Mouse (Mus musculus) thymus, postnatal 0 days (tissue): ENCODE measurements around the gene Imp3. TPM values are rescaled to one million over a fixed set of nuclear protein-coding genes. Genes with fewer than 3 reads are reported as not detected.
"Not testable (repeated sequence)": the region's sequence is repeated elsewhere in the genome, so short reads cannot be mapped to it uniquely, and the experiment has no call there.

Experiments
- DNase-seq: peaks from one replicate; pipeline ENCODE4 v3.0.0-alpha.2; 2015; ENCODE audit warnings: low spot score
- polyA plus RNA-seq: library from polyadenylated mRNA; unstranded; fragments of >200 nt; fragmentation: Nextera tagmentation; extraction: Ambion mirVana; gene quantifications from 2 replicates; pipeline ENCODE4 v1.2.1, GENCODE M21; 2015

The Imp3 gene
- polyA plus RNA-seq = 154 and 160 TPM in 2 replicates

GRCm38 (mm10) chr9:56937223-56938160 lies at the start of gene Imp3:
TSS of gene Imp3 (plus strand) at chr9:56937475.
- peak; percentile 96 for DNase-seq

DNA sequence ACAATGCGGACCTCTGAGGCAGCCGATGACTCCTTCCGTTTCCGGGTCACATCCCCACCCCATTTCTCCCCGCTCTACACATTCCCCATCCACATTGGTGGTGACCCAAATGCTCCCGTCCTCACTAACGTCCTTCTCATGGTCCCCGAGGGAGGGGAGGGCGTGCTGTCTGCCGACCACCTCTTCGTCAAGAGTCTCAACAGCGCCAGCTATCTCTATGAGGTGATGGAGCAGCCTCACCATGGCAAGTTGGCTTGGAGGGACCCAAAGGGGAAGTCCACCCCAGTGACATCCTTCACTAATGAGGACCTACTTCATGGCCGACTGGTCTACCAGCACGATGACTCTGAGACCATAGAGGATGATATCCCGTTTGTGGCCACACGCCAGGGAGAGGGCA lies 49.7 kb upstream of the Imp3 start:
- DNase-seq = no peak

- DNase-seq = peak; percentile 86
Measured at GRCm38 (mm10) chr9:56889817-56890216, 47.5 kb upstream of the Imp3 start.

DNA sequence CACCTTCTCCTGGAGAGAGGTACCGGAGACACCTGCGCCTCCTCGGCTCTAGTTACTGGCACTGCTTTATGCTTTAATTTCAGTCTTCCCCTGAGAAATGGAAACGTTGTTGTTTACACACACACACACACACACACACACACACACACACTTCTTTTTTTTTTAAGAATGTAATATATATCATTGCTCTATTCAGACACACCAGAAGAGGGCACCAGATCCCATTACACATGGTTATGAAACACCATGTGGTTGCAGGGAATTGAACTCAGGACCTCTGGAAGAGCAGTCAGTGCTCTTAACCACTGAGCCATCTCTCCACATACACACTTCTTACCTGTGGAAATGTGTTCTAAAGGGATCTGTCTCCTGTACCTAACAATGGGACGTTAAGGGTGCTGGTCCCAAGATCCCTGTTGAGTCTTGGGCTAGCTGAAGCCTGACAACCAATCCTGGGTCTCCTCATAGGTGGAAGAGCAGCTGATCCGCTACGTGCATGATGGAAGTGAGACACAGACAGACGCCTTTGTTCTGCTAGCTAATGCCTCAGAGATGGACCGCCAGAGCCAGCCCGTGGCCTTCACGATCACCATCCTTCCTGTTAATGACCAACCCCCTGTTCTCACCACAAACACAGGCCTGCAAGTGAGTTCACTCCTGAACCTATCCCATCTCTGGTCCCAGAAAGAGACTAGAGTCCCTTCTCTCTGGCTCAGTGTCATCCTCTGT lies 46.6 kb upstream of the Imp3 start:
- DNase-seq = no peak

DNA sequence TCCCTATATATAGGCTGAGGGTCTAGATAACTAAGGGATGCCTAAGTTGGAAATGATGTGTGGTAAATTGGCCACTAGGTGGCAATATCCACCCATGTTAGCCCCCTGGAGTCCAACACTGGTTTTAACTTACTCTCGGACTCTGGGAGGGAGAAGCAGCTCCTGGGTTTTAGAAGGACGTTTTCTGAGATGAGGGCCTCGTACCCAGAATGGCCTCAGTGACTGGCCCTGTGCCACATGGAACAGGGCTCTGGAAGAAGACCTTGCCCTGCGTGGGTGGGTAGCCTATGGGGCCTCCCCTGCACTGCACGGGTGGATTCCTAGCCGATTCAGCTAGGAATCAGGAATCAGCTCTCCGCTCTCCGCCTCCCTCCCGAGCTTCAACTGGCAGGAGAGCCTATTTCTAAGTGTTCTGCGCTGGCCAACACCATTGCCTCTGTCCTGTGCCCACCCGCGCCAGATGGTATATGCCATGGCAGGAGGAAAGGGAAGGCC lies 45.7 kb upstream of the Imp3 start:
- DNase-seq = peak; percentile 74

DNA sequence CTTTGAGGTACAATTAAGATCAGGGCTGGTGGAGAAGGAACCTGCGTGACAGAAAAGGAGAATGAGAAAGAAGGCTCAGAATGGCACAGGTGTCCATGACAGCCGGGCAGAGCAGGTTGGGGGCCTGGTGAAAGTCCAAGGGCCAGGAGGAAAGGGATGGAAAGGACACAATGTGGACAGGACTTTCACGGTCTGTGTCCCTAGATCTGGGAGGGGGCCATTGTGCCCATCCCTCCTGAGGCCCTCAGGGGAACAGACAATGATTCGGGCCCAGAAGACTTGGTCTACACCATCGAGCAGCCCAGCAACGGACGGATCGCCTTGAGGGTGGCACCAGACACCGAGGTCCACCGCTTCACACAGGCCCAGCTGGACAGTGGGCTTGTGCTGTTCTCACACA lies 45.2 kb upstream of the Imp3 start:
- no peak for DNase-seq

GRCm38 (mm10) chr9:56893313-56893712 lies 44.0 kb upstream of the Imp3 start:
- no peak for DNase-seq

GRCm38 (mm10) chr9:56894006-56894405 lies 43.3 kb upstream of the Imp3 start:
- DNase-seq = peak; percentile 10

DNA sequence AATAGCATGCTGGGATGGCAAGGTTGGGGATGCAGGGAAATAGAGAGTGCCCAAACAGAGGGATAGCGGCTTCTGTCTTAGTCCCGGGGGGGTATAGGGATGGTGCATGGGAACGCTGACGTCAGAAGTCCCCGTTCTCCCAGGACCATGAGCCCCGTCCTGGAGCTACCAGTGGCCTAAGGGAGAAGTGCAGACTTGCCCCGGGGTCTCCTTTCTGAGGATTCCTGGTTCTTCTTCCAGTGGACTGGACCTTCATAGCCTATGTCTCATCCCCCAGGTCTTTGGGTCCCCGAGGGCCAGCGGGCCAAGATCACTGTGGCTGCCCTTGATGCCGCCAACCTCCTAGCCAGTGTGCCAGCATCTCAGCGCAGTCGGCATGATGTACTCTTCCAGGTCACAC lies 40.5 kb upstream of the Imp3 start:
- DNase-seq = no peak

DNA sequence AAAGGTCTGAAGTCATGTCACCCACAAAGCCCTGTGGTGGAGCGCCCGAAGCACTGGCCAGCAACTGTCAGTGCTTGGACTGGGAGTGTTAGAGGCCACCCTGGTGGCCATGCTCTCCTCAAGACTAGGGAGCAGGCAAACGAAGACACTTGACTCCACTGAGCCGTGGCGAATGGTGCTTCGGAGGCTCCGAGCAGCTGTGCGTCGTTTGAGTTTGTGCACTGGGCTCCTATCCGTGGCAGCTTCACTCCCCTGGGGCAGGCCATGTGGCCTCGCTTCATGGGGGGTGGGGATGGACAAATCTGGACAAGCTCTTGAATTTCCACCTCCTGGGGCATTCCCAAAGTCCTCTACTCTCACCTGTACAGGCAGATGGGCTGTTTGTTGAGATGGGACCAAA lies 37.9 kb upstream of the Imp3 start:
- no peak for DNase-seq

DNA sequence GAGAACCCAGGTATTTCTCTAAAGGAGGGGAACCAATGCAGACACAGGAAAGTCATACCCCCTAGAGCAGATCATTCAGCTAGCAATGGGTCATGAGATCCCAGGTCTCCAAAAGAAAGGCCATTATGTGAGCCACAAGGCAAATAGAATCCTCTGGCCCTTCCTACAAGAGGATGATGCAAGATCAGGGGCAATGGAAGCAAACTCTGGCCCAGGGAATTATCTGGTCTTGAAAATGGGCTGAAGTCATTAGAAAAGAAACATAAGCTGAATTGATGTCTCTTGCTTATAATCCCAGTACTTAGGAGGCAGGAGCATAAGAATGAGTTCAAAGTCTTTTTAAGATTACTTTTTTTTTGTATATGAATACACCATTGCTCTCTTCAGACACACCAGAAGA lies 37.2 kb upstream of the Imp3 start:
- no peak for DNase-seq

DNA sequence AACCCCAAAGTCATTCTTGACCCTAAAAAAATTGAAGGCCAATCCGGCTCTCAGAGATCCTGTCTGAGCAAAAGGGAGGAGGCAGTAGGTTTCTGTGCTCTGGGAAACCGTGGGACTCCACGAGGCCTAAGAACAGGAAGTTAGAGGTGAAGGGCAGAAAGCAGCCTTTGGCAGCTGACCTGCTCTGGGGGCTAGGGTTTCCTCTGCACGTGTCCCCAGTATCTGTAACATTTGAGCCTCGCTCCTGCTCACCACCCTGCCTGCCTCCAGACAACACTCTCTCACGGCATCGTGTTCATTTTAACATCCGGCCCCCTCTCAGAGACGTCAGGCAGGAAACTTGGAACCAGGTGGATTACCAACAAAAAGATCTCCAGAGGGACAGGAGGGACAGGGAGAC lies 36.7 kb upstream of the Imp3 start:
- DNase-seq = peak; percentile 10

GRCm38 (mm10) chr9:56901187-56901586 lies 36.1 kb upstream of the Imp3 start:
- DNase-seq = no peak

- DNase-seq = no peak
Measured at GRCm38 (mm10) chr9:56903662-56904061, 33.6 kb upstream of the Imp3 start.

DNA sequence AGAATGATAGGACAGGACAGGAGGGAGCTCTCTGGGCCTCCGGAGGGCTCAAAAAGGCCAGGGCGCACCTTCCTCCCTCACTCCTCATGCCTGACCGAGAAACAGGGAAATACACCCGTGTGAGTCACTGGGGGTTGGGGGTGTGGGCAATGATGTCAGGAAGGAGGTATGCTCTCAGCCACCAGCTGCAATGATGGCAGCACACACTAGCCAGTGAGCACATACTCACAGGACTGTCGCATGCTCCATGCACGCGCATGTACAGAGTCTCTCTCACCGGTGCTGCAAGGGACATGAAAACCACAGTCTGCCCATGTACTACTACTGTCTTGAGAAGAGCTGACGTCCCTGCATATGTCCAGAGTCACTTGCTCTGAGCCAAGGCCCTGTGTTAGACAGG lies 29.7 kb upstream of the Imp3 start:
- DNase-seq = no peak

DNA sequence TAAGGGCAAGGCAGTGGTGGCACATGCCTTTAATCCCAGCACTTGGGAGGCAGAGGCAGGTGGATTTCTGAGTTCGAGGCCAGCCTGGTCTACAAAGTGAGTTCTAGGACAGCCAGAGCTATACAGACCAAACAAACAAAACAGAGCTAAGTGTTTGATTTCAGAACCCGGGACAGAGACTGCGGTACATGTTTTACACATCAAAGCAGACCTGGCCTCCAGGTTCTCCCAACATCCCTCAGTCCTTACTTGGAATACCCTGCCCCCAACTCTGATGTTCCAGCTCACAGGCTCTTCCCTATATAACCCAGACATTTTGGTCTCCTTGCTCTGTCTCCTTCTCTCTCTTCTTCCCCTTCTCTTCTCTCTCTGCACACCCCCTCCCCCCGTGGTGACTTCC lies 27.3 kb upstream of the Imp3 start:
- DNase-seq = not testable (repeated sequence)

DNA sequence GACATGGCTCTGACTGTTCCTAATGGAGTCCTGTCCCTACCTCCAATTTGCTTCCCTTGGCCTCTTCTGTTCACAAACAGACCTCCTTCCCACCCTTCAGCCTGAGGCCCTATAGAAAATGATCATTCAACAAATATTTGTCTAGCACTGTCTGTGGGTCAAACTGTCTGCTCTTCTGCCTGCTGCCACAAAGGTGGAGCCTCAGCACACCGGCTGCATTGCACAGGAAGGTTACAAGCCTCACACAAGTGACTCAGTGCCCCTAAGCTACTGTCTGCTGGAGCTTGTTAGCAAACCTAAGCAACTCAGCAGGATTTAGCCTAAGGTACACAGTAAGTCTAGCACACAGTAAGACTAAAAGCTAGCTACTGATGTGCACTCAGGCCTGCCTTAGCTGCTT lies 26.3 kb upstream of the Imp3 start:
- no peak for DNase-seq

- no peak for DNase-seq
Measured at GRCm38 (mm10) chr9:56913991-56914390, 23.3 kb upstream of the Imp3 start.

GRCm38 (mm10) chr9:56915116-56915515 lies 22.2 kb upstream of the Imp3 start:
- no peak for DNase-seq

DNA sequence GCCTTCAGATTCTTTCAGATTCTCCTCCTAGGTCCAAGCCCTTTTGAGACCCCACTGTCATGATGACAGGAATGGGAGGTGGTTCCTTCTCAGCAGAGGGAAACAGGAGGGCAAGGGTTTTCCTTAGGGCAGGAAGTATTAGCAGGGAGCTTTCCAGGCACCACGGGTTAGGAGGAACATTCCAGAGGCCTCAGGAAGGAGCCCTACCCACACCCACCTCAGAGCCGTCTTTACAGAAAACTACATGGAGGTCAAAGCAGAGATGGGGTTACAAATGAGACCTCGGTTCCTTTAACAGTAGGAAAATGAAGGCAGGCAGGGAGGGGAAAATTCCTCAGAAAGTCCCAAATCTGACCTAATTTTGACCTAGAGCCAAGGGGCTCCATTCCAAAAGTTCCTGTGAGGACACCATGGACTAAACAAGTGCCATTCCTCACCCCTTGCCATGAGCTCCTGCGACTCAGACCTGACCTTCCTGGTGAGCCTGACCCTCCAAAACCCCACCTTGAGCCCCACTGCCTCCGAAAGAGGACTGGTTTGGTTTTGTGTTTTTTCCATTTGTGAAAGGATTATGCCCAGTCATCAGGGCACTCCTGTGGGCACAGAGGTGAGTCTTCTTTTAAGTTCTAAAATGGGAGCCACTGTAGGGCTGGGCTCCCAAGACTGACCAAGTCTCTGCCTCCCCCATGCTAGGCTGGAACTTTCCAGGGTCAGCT lies 21.4 kb upstream of the Imp3 start:
- no peak for DNase-seq

DNA sequence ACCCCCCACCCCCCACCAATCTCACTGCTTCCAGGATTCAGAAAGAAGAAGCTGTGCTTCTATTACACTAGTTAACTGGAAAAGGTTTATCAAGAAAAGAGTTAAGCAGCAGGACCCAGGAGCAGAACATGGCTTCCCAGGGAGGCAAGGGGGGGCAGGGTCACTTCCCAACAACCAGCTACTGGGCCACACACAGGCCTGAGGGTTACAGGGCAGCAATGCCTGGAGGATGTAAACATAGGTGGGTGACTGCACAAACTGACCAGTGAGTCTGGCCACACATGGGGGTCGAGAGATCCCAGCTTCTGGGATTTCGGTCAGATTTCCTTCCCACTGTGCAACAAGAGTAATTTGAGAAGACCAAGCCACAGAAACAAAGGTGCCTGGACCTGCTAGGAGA lies 20.1 kb upstream of the Imp3 start:
- DNase-seq = no peak

- DNase-seq = no peak
Measured at GRCm38 (mm10) chr9:56918466-56918865, 18.8 kb upstream of the Imp3 start.
